Mouse (Mus musculus) liver, embryonic 11.5 days (tissue): ENCODE data around the gene Olfr483. TPM values are rescaled to one million over a fixed set of nuclear protein-coding genes. Genes with fewer than 3 reads are reported as not detected.

Experiments used
- ATAC-seq: fragments of 200-750 bp; cut with Nextera tagmentation; replicated peaks from 2 replicates; pipeline ENCODE4 v1.8.0; 2017; ENCODE audit warnings: moderate number of reproducible peaks, mild to moderate bottlenecking, moderate TSS enrichment, moderate library complexity; ENCODE audit not compliant: low FRiP score
- DNase-seq: peaks from one replicate; pipeline ENCODE4 v3.0.0-alpha.2; 2017; ENCODE audit warnings: low spot score
- H3K27ac ChIP-seq: fragments of 300-500 bp; sonication (generic); 2 replicates; pipeline ENCODE4 v1.5.1; 2014; ENCODE audit warnings: mild to moderate bottlenecking, low read depth, low read length, control low read depth
- H3K27me3 ChIP-seq: fragments of 300-500 bp; sonication (generic); replicated peaks from 2 replicates; pipeline ENCODE4 v1.6.1; 2014; ENCODE audit warnings: low read length, mixed read lengths; ENCODE audit not compliant: control insufficient read depth, insufficient read depth
- H3K36me3 ChIP-seq: fragments of 300-500 bp; sonication (generic); 2 replicates; pipeline ENCODE4 v1.6.1; 2014; ENCODE audit warnings: mild to moderate bottlenecking, low read length, moderate library complexity, mixed read lengths; ENCODE audit not compliant: control insufficient read depth, insufficient read depth
- H3K4me1 ChIP-seq: fragments of 300-500 bp; sonication (generic); replicated peaks from 2 replicates; pipeline ENCODE4 v1.6.1; 2014; ENCODE audit warnings: low read length, mixed read lengths; ENCODE audit not compliant: control insufficient read depth, insufficient read depth
- H3K4me2 ChIP-seq: fragments of 300-500 bp; sonication (generic); 2 replicates; pipeline ENCODE4 v1.6.1; 2014; ENCODE audit warnings: mild to moderate bottlenecking, control low read depth, moderate library complexity
- H3K4me3 ChIP-seq: fragments of 300-500 bp; sonication (generic); 2 replicates; pipeline ENCODE4 v1.5.1; 2014; ENCODE audit warnings: low read depth, low read length, control low read depth
- H3K9ac ChIP-seq: fragments of 300-500 bp; sonication (generic); 2 replicates; pipeline ENCODE4 v1.6.1; 2014; ENCODE audit warnings: low read depth, low read length, control low read depth
- H3K9me3 ChIP-seq: fragments of 300-500 bp; sonication (generic); 2 replicates; pipeline ENCODE4 v1.6.1; 2016; ENCODE audit warnings: low read length, inconsistent platforms, mixed read lengths; ENCODE audit not compliant: control insufficient read depth
- WGBS: fragments of 180-500 bp; shearing (Covaris S2); extraction: QIAGEN DNeasy Blood & Tissue Kit; methylation state at CpG from one replicate; pipeline ENCODE4 v1.1.7; 2014; 5-methylcytosine and 5-hydroxymethylcytosine counted together
- polyA plus RNA-seq: library from polyadenylated mRNA; unstranded; fragments of >200 nt; fragmentation: Nextera tagmentation; extraction: Ambion mirVana; gene quantifications from 2 replicates; pipeline ENCODE4 v1.2.1, GENCODE M21; 2014

Gene Olfr483
- not detected in 2 replicates for polyA plus RNA-seq

- Histone ChIP-seq H3K4me1 (no peaks in the 10 kb centered on the region), H3K27me3 (no peaks in the 10 kb centered on the region), H3K4me2 (no peak within 1 kb of the TSS), H3K36me3 (no peaks in the 10 kb centered on the region), H3K4me3 (no peak within 1 kb of the TSS), H3K9me3 (no peaks in the 10 kb centered on the region), H3K9ac (no peak within 1 kb of the TSS), H3K27ac (no peak within 1 kb of the TSS)
- no peak for ATAC-seq
- no peak for DNase-seq
- 84% methylated on average over 1 of the region's 1 CpGs for WGBS
Measured at GRCm38 (mm10) chr7:108100549-108100948, at the start of gene Olfr483. Gene Olfr483, plus strand, starts transcription at chr7:108100849.

GRCm38 (mm10) chr7:108067246-108067645 is 33.4 kb upstream of the Olfr483 start, which contains the start of gene Olfr480:
Gene Olfr480, minus strand, starts transcription at chr7:108067346.
- Histone ChIP-seq H3K27ac (no peak within 1 kb of the TSS), H3K27me3 (no peaks in the 10 kb centered on the region), H3K4me2 (no peak within 1 kb of the TSS), H3K4me3 (no peak within 1 kb of the TSS), H3K9me3 (peaks cover 3% of the 10 kb centered on the region; the same call in 1 of the 2 replicates), H3K9ac (no peak within 1 kb of the TSS), H3K4me1 (no peaks in the 10 kb centered on the region), H3K36me3 (no peaks in the 10 kb centered on the region)
- DNase-seq: no peak
- ATAC-seq: no peak
- 78% methylated on average over 1 of the region's 1 CpGs for WGBS

GRCm38 (mm10) chr7:108079555-108079954 is 21.1 kb upstream of the Olfr483 start, which contains the start of gene Olfr481:
Gene Olfr481, plus strand, starts transcription at chr7:108079855.
- no peak within 1 kb of the TSS for H3K27ac ChIP-seq
- no peaks in the 10 kb centered on the region for H3K36me3 ChIP-seq
- no peak within 1 kb of the TSS for H3K9ac ChIP-seq
- no peaks in the 10 kb centered on the region for H3K9me3 ChIP-seq
- H3K4me2 ChIP-seq: no peak within 1 kb of the TSS
- no peaks in the 10 kb centered on the region for H3K4me1 ChIP-seq
- DNase-seq (no peak), ATAC-seq (no peak)
- H3K27me3 ChIP-seq: no peaks in the 10 kb centered on the region
- H3K4me3 ChIP-seq: no peak within 1 kb of the TSS

GRCm38 (mm10) chr7:108097486-108097885 is 3.2 kb upstream of the Olfr483 start, which contains the start of gene Olfr482:
Gene Olfr482, minus strand, starts transcription at chr7:108097586.
- WGBS: 60% methylated on average over 1 of the region's 1 CpGs
- Histone ChIP-seq H3K36me3 (no peaks in the 10 kb centered on the region), H3K4me3 (no peak within 1 kb of the TSS), H3K27ac (no peak within 1 kb of the TSS), H3K9me3 (no peaks in the 10 kb centered on the region), H3K4me1 (no peaks in the 10 kb centered on the region), H3K9ac (no peak within 1 kb of the TSS), H3K4me2 (no peak within 1 kb of the TSS), H3K27me3 (no peaks in the 10 kb centered on the region)
- ATAC-seq (no peak), DNase-seq (no peak)

- H3K36me3 ChIP-seq: no peaks in the 10 kb centered on the region
- DNase-seq (no peak), ATAC-seq (no peak)
- H3K4me1 ChIP-seq: no peaks in the 10 kb centered on the region
- no peaks in the 10 kb centered on the region for H3K9me3 ChIP-seq
- no peak overlapping the region for H3K4me3 ChIP-seq
- H3K27me3 ChIP-seq: no peaks in the 10 kb centered on the region
- no peak overlapping the region for H3K4me2 ChIP-seq
- H3K27ac ChIP-seq: no peak overlapping the region
- 17% methylated on average over 1 of the region's 1 CpGs for WGBS
- no peak overlapping the region for H3K9ac ChIP-seq
Measured at GRCm38 (mm10) chr7:108120681-108121080, 20.0 kb downstream of the Olfr483 start.

- no peak overlapping the region for H3K4me3 ChIP-seq
- DNase-seq: no peak
- no peak for ATAC-seq
- no peaks in the 10 kb centered on the region for H3K27me3 ChIP-seq
- no peak overlapping the region for H3K4me2 ChIP-seq
- WGBS: 64% methylated on average over 1 of the region's 1 CpGs
- H3K9me3 ChIP-seq: no peaks in the 10 kb centered on the region
- H3K27ac ChIP-seq: no peak overlapping the region
- no peaks in the 10 kb centered on the region for H3K36me3 ChIP-seq
- H3K4me1 ChIP-seq: no peaks in the 10 kb centered on the region
- H3K9ac ChIP-seq: no peak overlapping the region
Measured at GRCm38 (mm10) chr7:108121416-108121815, 20.8 kb downstream of the Olfr483 start.

- H3K4me2 ChIP-seq: no peak within 1 kb of the TSS
- DNase-seq (no peak), ATAC-seq (no peak)
- H3K4me1 ChIP-seq: no peaks in the 10 kb centered on the region
- no peak within 1 kb of the TSS for H3K4me3 ChIP-seq
- H3K9ac ChIP-seq: no peak within 1 kb of the TSS
- H3K36me3 ChIP-seq: no peaks in the 10 kb centered on the region
- H3K27me3 ChIP-seq: no peaks in the 10 kb centered on the region
- H3K27ac ChIP-seq: no peak within 1 kb of the TSS
- no peaks in the 10 kb centered on the region for H3K9me3 ChIP-seq
Measured at GRCm38 (mm10) chr7:108127349-108127748, 26.7 kb downstream of the Olfr483 start, which contains the start of gene Olfr484. Gene Olfr484, minus strand, starts transcription at chr7:108127449.

Other genes with a start within 250 kb of the Olfr483 start
- gene Olfr472, start 202.9 kb upstream of the Olfr483 start, polyA plus RNA-seq: not detected in 2 replicates
- gene Olfr473, start 170.4 kb upstream of the Olfr483 start, polyA plus RNA-seq: not detected in 2 replicates
- gene Olfr474, start 146.2 kb upstream of the Olfr483 start, polyA plus RNA-seq: not detected in 2 replicates
- gene Olfr476, start 136.0 kb upstream of the Olfr483 start, polyA plus RNA-seq: not detected in 2 replicates
- gene Olfr477, start 114.2 kb upstream of the Olfr483 start, polyA plus RNA-seq: not detected in 2 replicates
- not detected in 2 replicates for gene Olfr478, start 66.9 kb upstream of the Olfr483 start, polyA plus RNA-seq
- gene Olfr479, start 50.2 kb upstream of the Olfr483 start, polyA plus RNA-seq: not detected in 2 replicates
- gene Olfr480, start 33.5 kb upstream of the Olfr483 start, polyA plus RNA-seq: not detected in 2 replicates
- gene Olfr481, start 21.0 kb upstream of the Olfr483 start, polyA plus RNA-seq: not detected in 2 replicates
- not detected in 2 replicates for gene Olfr482, start 3.3 kb upstream of the Olfr483 start, polyA plus RNA-seq
- not detected in 2 replicates for gene Olfr484, start 26.6 kb downstream of the Olfr483 start, polyA plus RNA-seq
- gene Olfr485, start 59.0 kb downstream of the Olfr483 start, polyA plus RNA-seq: not detected in 2 replicates
- gene Olfr486, start 71.9 kb downstream of the Olfr483 start, polyA plus RNA-seq: not detected in 2 replicates
- gene Olfr487, start 113.8 kb downstream of the Olfr483 start, polyA plus RNA-seq: not detected in 2 replicates
- not detected in 2 replicates for gene Olfr488, start 157.5 kb downstream of the Olfr483 start, polyA plus RNA-seq
- not detected in 2 replicates for gene Olfr490, start 188.1 kb downstream of the Olfr483 start, polyA plus RNA-seq
- not detected in 2 replicates for gene Olfr491, start 212.6 kb downstream of the Olfr483 start, polyA plus RNA-seq
- gene Olfr492, start 222.8 kb downstream of the Olfr483 start, polyA plus RNA-seq: not detected in 2 replicates
- gene Olfr493, start 246.1 kb downstream of the Olfr483 start, polyA plus RNA-seq: not detected in 2 replicates